Mouse (Mus musculus): ENCODE data around the gene Pyroxd2. TPM values are rescaled to one million over a fixed set of nuclear protein-coding genes. Genes with fewer than 3 reads are reported as not detected.
"Not testable (repeated sequence)": the region's sequence is repeated elsewhere in the genome, so short reads cannot be mapped to it uniquely, and the experiment has no call there.

The Pyroxd2 gene
- polyA plus RNA-seq, 1 experiment from 2014 or later = 0.52 TPM

DNA sequence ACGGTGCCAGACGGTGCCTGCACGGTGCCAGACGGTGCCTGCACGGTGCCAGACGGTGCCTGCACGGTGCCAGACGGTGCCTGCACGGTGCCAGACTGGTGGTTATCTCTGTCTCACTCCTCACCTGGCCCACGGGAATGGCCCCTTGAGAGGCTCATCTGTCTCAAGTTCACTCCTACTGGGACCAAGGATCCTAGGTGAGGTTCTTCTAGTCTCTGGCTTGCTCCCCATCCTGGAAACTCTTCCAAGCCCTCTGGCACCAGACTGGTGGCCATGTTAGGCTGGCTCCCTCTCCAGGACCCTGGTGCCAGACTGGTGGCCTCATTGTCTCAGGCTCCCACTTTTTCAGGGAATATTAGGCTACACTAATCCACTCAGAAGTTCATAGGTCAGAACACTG is 53.1 kb downstream of the Pyroxd2 start:
- H3K36me3 ChIP-seq (replicated peaks; ENCODE audit: control insufficient read depth, insufficient read depth, low read depth, low read length) = no peaks in the 10 kb centered on the region
- no peak for ATAC-seq (replicated peaks; ENCODE audit: insufficient number of reproducible peaks, low FRiP score, low TSS enrichment, low read depth)
- no peak overlapping the region for H3K9ac ChIP-seq (replicated peaks; ENCODE audit: low read length)
- no peak overlapping the region for H3K27ac ChIP-seq (replicated peaks; ENCODE audit: low read depth, low read length)
- H3K4me1 ChIP-seq (ENCODE audit: control insufficient read depth, insufficient read depth, low read length) = no peaks in the 10 kb centered on the region
- DNase-seq (ENCODE audit: low spot score) = no peak
- WGBS = 95% methylated on average over 8 of the region's 10 CpGs
- no peak overlapping the region for H3K4me2 ChIP-seq (ENCODE audit: low read depth, low read length)
- H3K27me3 ChIP-seq (ENCODE audit: control insufficient read depth, insufficient read depth, low read length) = no peaks in the 10 kb centered on the region
- H3K4me3 ChIP-seq (ENCODE audit: low read depth, low read length) = no peak overlapping the region
- H3K9me3 ChIP-seq (replicated peaks; ENCODE audit: control insufficient read depth, low read length) = no peaks in the 10 kb centered on the region

- 61% methylated on average over 2 of the region's 2 CpGs for WGBS
- H3K36me3 ChIP-seq (replicated peaks; ENCODE audit: control insufficient read depth, insufficient read depth, low read depth, low read length) = no peaks in the 10 kb centered on the region
- no peaks in the 10 kb centered on the region for H3K4me1 ChIP-seq (ENCODE audit: control insufficient read depth, insufficient read depth, low read length)
- no peaks in the 10 kb centered on the region for H3K27me3 ChIP-seq (ENCODE audit: control insufficient read depth, insufficient read depth, low read length)
- H3K9ac ChIP-seq (replicated peaks; ENCODE audit: low read length) = no peak overlapping the region
- H3K4me2 ChIP-seq (ENCODE audit: low read depth, low read length) = no peak overlapping the region
- no peak for ATAC-seq (replicated peaks; ENCODE audit: insufficient number of reproducible peaks, low FRiP score, low TSS enrichment, low read depth)
- H3K9me3 ChIP-seq (replicated peaks; ENCODE audit: control insufficient read depth, low read length) = no peaks in the 10 kb centered on the region
- DNase-seq (ENCODE audit: low spot score) = no peak
- H3K27ac ChIP-seq (replicated peaks; ENCODE audit: low read depth, low read length) = no peak overlapping the region
- no peak overlapping the region for H3K4me3 ChIP-seq (ENCODE audit: low read depth, low read length)
Observed at GRCm38 (mm10) chr19:42698576-42698975, 54.0 kb downstream of the Pyroxd2 start.

GRCm38 (mm10) chr19:42697336-42697735 is 55.2 kb downstream of the Pyroxd2 start:
- no peaks in the 10 kb centered on the region for H3K27me3 ChIP-seq (ENCODE audit: control insufficient read depth, insufficient read depth, low read length)
- no peak overlapping the region for H3K27ac ChIP-seq (replicated peaks; ENCODE audit: low read depth, low read length)
- H3K9me3 ChIP-seq (replicated peaks; ENCODE audit: control insufficient read depth, low read length) = no peaks in the 10 kb centered on the region
- no peak overlapping the region for H3K9ac ChIP-seq (replicated peaks; ENCODE audit: low read length)
- DNase-seq (ENCODE audit: low spot score) (no peak), ATAC-seq (replicated peaks; ENCODE audit: insufficient number of reproducible peaks, low FRiP score, low TSS enrichment, low read depth) (no peak)
- H3K36me3 ChIP-seq (replicated peaks; ENCODE audit: control insufficient read depth, insufficient read depth, low read depth, low read length) = no peaks in the 10 kb centered on the region
- H3K4me2 ChIP-seq (ENCODE audit: low read depth, low read length) = no peak overlapping the region
- H3K4me1 ChIP-seq (ENCODE audit: control insufficient read depth, insufficient read depth, low read length) = no peaks in the 10 kb centered on the region
- H3K4me3 ChIP-seq (ENCODE audit: low read depth, low read length) = no peak overlapping the region
- WGBS = 36% methylated on average over 6 of the region's 6 CpGs

DNA sequence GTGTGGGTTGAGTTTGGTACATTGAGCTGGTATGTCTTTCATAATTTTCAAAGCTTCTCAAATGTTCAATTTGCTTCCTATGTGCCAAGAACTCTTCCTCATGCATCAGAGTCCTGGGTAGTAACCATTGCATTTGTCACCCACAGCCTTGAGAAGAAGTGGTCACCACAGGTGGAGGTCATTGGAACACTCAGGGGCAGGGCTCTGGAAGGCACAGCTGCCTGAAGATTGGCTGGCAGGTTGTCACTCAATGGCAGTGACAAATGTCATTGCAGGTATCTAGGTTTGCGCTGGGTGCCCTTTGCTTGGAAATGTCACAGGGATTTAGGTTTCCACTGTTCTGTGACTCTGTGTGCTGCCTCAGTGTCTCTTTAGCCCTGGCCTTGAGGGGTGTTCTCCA is 62.3 kb downstream of the Pyroxd2 start:
- DNase-seq (ENCODE audit: low spot score) (no peak), ATAC-seq (replicated peaks; ENCODE audit: insufficient number of reproducible peaks, low FRiP score, low TSS enrichment, low read depth) (no peak)
- Histone ChIP-seq H3K4me2 (ENCODE audit: low read depth, low read length) (no peak overlapping the region), H3K4me3 (ENCODE audit: low read depth, low read length) (no peak overlapping the region), H3K27me3 (ENCODE audit: control insufficient read depth, insufficient read depth, low read length) (no peaks in the 10 kb centered on the region), H3K36me3 (replicated peaks; ENCODE audit: control insufficient read depth, insufficient read depth, low read depth, low read length) (no peaks in the 10 kb centered on the region), H3K9ac (replicated peaks; ENCODE audit: low read length) (no peak overlapping the region), H3K27ac (replicated peaks; ENCODE audit: low read depth, low read length) (no peak overlapping the region), H3K9me3 (replicated peaks; ENCODE audit: control insufficient read depth, low read length) (no peaks in the 10 kb centered on the region), H3K4me1 (ENCODE audit: control insufficient read depth, insufficient read depth, low read length) (no peaks in the 10 kb centered on the region)
- WGBS = 95% methylated on average over 1 of the region's 1 CpGs

DNA sequence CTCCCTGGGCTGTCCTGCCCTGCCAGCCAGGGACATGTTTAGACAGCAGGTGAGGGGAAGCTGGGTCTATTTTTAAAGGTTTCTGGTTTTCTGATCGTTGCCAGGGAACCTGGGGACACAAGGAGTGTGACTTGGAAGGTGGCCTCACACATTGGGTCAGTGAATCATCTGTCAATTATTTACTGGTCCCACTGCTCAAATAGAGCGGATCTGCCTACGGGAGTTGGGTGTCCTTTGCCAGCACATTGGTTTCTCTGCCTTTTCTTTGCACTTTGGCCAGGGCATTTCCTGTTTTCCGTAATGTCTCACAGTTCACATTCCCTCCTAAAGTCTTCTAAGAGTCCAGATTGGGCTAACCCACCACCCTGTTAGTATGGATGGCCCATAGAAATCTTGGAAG is 62.8 kb downstream of the Pyroxd2 start:
- no peak for DNase-seq (ENCODE audit: low spot score)
- H3K9ac ChIP-seq (replicated peaks; ENCODE audit: low read length) = no peak overlapping the region
- no peaks in the 10 kb centered on the region for H3K4me1 ChIP-seq (ENCODE audit: control insufficient read depth, insufficient read depth, low read length)
- WGBS = 85% methylated on average over 4 of the region's 4 CpGs
- no peaks in the 10 kb centered on the region for H3K36me3 ChIP-seq (replicated peaks; ENCODE audit: control insufficient read depth, insufficient read depth, low read depth, low read length)
- ATAC-seq (replicated peaks; ENCODE audit: insufficient number of reproducible peaks, low FRiP score, low TSS enrichment, low read depth) = no peak
- no peak overlapping the region for H3K27ac ChIP-seq (replicated peaks; ENCODE audit: low read depth, low read length)
- H3K27me3 ChIP-seq (ENCODE audit: control insufficient read depth, insufficient read depth, low read length) = no peaks in the 10 kb centered on the region
- H3K4me2 ChIP-seq (ENCODE audit: low read depth, low read length) = no peak overlapping the region
- no peak overlapping the region for H3K4me3 ChIP-seq (ENCODE audit: low read depth, low read length)
- H3K9me3 ChIP-seq (replicated peaks; ENCODE audit: control insufficient read depth, low read length) = no peaks in the 10 kb centered on the region

DNA sequence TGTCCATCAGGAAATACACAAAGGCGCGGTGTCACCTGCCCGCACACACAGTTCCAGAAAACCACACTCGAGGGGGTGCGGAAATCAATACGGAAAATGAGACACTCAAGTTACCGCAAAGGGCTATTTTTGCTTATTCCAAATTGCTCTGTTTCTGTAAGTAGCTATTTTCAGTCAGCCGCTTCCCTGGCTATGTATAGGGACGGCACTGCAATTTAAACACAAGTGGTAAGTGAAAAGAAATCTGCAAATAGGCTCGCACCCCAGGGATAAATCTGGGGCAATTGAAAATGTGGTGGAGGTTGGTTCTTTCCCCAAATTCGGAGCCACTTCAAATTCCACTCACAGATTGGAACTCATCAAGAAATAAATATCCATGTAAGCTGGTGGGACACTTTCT is 63.3 kb downstream of the Pyroxd2 start:
- Histone ChIP-seq H3K4me2 (ENCODE audit: low read depth, low read length) (no peak overlapping the region), H3K36me3 (replicated peaks; ENCODE audit: control insufficient read depth, insufficient read depth, low read depth, low read length) (no peaks in the 10 kb centered on the region), H3K4me1 (ENCODE audit: control insufficient read depth, insufficient read depth, low read length) (no peaks in the 10 kb centered on the region), H3K27me3 (ENCODE audit: control insufficient read depth, insufficient read depth, low read length) (no peaks in the 10 kb centered on the region), H3K4me3 (ENCODE audit: low read depth, low read length) (no peak overlapping the region), H3K9me3 (replicated peaks; ENCODE audit: control insufficient read depth, low read length) (no peaks in the 10 kb centered on the region), H3K27ac (replicated peaks; ENCODE audit: low read depth, low read length) (no peak overlapping the region), H3K9ac (replicated peaks; ENCODE audit: low read length) (no peak overlapping the region; the same call in 1 of the 2 replicates)
- ATAC-seq (replicated peaks; ENCODE audit: insufficient number of reproducible peaks, low FRiP score, low TSS enrichment, low read depth) (no peak), DNase-seq (ENCODE audit: low spot score) (no peak)
- WGBS = 85% methylated on average over 11 of the region's 11 CpGs

DNA sequence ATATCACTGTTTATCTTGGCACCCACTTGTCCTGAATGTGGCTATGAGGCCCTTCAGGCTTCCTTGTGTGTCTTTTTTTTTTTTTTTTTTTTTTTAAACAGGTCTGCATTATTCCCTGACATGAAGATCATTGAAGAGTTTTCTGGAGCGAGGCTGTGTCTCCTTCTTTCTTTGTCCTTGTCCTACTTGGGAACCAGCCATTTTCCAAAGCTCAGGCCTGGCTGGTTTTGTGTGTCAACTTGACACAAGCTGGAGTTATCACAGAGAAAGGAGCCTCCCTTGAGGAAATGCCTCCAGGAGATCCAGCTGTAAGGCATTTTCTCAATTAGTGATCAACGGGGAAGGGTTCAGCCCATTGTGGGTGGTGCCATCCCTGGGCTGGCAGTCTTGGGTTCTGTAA is 69.8 kb downstream of the Pyroxd2 start:
- WGBS = 48% methylated on average over 2 of the region's 2 CpGs

GRCm38 (mm10) chr19:42678191-42678590 is 74.4 kb downstream of the Pyroxd2 start:
- Histone ChIP-seq H3K36me3 (replicated peaks; ENCODE audit: control insufficient read depth, insufficient read depth, low read depth, low read length) (no peaks in the 10 kb centered on the region), H3K9me3 (replicated peaks; ENCODE audit: control insufficient read depth, low read length) (no peaks in the 10 kb centered on the region), H3K27me3 (ENCODE audit: control insufficient read depth, insufficient read depth, low read length) (no peaks in the 10 kb centered on the region), H3K9ac (replicated peaks; ENCODE audit: low read length) (no peak overlapping the region), H3K4me2 (ENCODE audit: low read depth, low read length) (no peak overlapping the region), H3K27ac (replicated peaks; ENCODE audit: low read depth, low read length) (no peak overlapping the region), H3K4me3 (ENCODE audit: low read depth, low read length) (no peak overlapping the region), H3K4me1 (ENCODE audit: control insufficient read depth, insufficient read depth, low read length) (no peaks in the 10 kb centered on the region)
- ATAC-seq (replicated peaks; ENCODE audit: insufficient number of reproducible peaks, low FRiP score, low TSS enrichment, low read depth) (no peak), DNase-seq (ENCODE audit: low spot score) (no peak)
- WGBS = 68% methylated on average over 10 of the region's 10 CpGs

More for the DNA sequence above, 69.8 kb downstream of the Pyroxd2 start:
- H3K27me3 ChIP-seq (ENCODE audit: control insufficient read depth, insufficient read depth, low read length); H3K9me3 ChIP-seq (replicated peaks; ENCODE audit: control insufficient read depth, low read length); H3K4me1 ChIP-seq (ENCODE audit: control insufficient read depth, insufficient read depth, low read length); H3K36me3 ChIP-seq (replicated peaks; ENCODE audit: control insufficient read depth, insufficient read depth, low read depth, low read length); H3K4me3 ChIP-seq (ENCODE audit: low read depth, low read length); ATAC-seq (replicated peaks; ENCODE audit: insufficient number of reproducible peaks, low FRiP score, low TSS enrichment, low read depth); DNase-seq (ENCODE audit: low spot score); H3K4me2 ChIP-seq (ENCODE audit: low read depth, low read length); H3K9ac ChIP-seq (replicated peaks; ENCODE audit: low read length); H3K27ac ChIP-seq (replicated peaks; ENCODE audit: low read depth, low read length): not testable (repeated sequence)
